Mouse (Mus musculus): ENCODE results near the gene Col15a1. TPM values are rescaled to one million over a fixed set of nuclear protein-coding genes. Genes with fewer than 3 reads are reported as not detected.

The Col15a1 gene
- total and polyA plus RNA-seq, 2 experiments from 2014 or later: 3.8 to 8.2 TPM

GRCm38 (mm10) chr4:47247574-47247973, 39.6 kb downstream of the Col15a1 start:
- H3K9me3 ChIP-seq (ENCODE audit: low read length): no peaks in the 10 kb centered on the region
- no peak overlapping the region for H3K4me2 ChIP-seq (ENCODE audit: low read depth, low read length, poor library complexity, severe bottlenecking)
- H3K9ac ChIP-seq (replicated peaks; ENCODE audit: low read length, poor library complexity, severe bottlenecking): no peak overlapping the region
- H3K4me1 ChIP-seq (ENCODE audit: insufficient read depth, low read length): no peaks in the 10 kb centered on the region
- no peak overlapping the region for H3K27ac ChIP-seq (ENCODE audit: low read depth, low read length)
- DNase-seq (ENCODE audit: low spot score): no peak
- no peaks in the 10 kb centered on the region for H3K27me3 ChIP-seq (ENCODE audit: insufficient read depth, low read length)
- ATAC-seq (ENCODE audit: low FRiP score): no peak
- no peaks in the 10 kb centered on the region for H3K36me3 ChIP-seq (ENCODE audit: insufficient read depth, low read length)
- H3K4me3 ChIP-seq (ENCODE audit: low read depth, low read length): no peak overlapping the region
- no peak for TF ChIP-seq CTCF (IDR thresholded peaks at IDR 0.05)
- WGBS: 58% methylated on average over 6 of the region's 6 CpGs

GRCm38 (mm10) chr4:47249193-47249592, 41.2 kb downstream of the Col15a1 start:
- Histone ChIP-seq H3K36me3 (ENCODE audit: insufficient read depth, low read length) (no peaks in the 10 kb centered on the region), H3K27me3 (ENCODE audit: insufficient read depth, low read length) (no peaks in the 10 kb centered on the region), H3K27ac (ENCODE audit: low read depth, low read length) (no peak overlapping the region), H3K4me2 (ENCODE audit: low read depth, low read length, poor library complexity, severe bottlenecking) (no peak overlapping the region), H3K9ac (replicated peaks; ENCODE audit: low read length, poor library complexity, severe bottlenecking) (no peak overlapping the region), H3K4me1 (ENCODE audit: insufficient read depth, low read length) (no peaks in the 10 kb centered on the region), H3K4me3 (ENCODE audit: low read depth, low read length) (no peak overlapping the region), H3K9me3 (ENCODE audit: low read length) (no peaks in the 10 kb centered on the region)
- 92% methylated on average over 6 of the region's 6 CpGs for WGBS
- TF ChIP-seq CTCF (IDR thresholded peaks at IDR 0.05): no peak
- DNase-seq (ENCODE audit: low spot score): no peak
- no peak for ATAC-seq (ENCODE audit: low FRiP score)

- DNase-seq (ENCODE audit: low spot score): peak; percentile 43
- Histone ChIP-seq H3K36me3 (ENCODE audit: insufficient read depth, low read length) (no peaks in the 10 kb centered on the region), H3K4me3 (ENCODE audit: low read depth, low read length) (no peak overlapping the region), H3K27ac (ENCODE audit: low read depth, low read length) (no peak overlapping the region), H3K9me3 (ENCODE audit: low read length) (no peaks in the 10 kb centered on the region), H3K9ac (replicated peaks; ENCODE audit: low read length, poor library complexity, severe bottlenecking) (no peak overlapping the region), H3K27me3 (ENCODE audit: insufficient read depth, low read length) (no peaks in the 10 kb centered on the region), H3K4me1 (ENCODE audit: insufficient read depth, low read length) (no peaks in the 10 kb centered on the region), H3K4me2 (ENCODE audit: low read depth, low read length, poor library complexity, severe bottlenecking) (no peak overlapping the region)
- TF ChIP-seq CTCF (IDR thresholded peaks at IDR 0.05): peak; percentile 70
- WGBS: 55% methylated on average over 5 of the region's 5 CpGs
- no peak for ATAC-seq (ENCODE audit: low FRiP score)
These were observed 43.1 kb downstream of the Col15a1 start for GRCm38 (mm10) chr4:47251069-47251468.

GRCm38 (mm10) chr4:47251693-47252435, 43.9 kb downstream of the Col15a1 start:
- no peaks in the 10 kb centered on the region for H3K36me3 ChIP-seq (ENCODE audit: insufficient read depth, low read length)
- H3K9ac ChIP-seq (replicated peaks; ENCODE audit: low read length, poor library complexity, severe bottlenecking): no peak overlapping the region
- DNase-seq (ENCODE audit: low spot score) (peak; percentile 65), ATAC-seq (ENCODE audit: low FRiP score) (no peak)
- TF ChIP-seq CTCF (IDR thresholded peaks at IDR 0.05): no peak
- 84% methylated on average over 11 of the region's 11 CpGs for WGBS
- no peak overlapping the region for H3K27ac ChIP-seq (ENCODE audit: low read depth, low read length)
- no peak overlapping the region for H3K4me2 ChIP-seq (ENCODE audit: low read depth, low read length, poor library complexity, severe bottlenecking)
- H3K4me3 ChIP-seq (ENCODE audit: low read depth, low read length): no peak overlapping the region
- H3K4me1 ChIP-seq (ENCODE audit: insufficient read depth, low read length): no peaks in the 10 kb centered on the region
- no peaks in the 10 kb centered on the region for H3K9me3 ChIP-seq (ENCODE audit: low read length)
- no peaks in the 10 kb centered on the region for H3K27me3 ChIP-seq (ENCODE audit: insufficient read depth, low read length)

GRCm38 (mm10) chr4:47252627-47253026, 44.7 kb downstream of the Col15a1 start:
- WGBS: 93% methylated on average over 3 of the region's 3 CpGs
- no peaks in the 10 kb centered on the region for H3K36me3 ChIP-seq (ENCODE audit: insufficient read depth, low read length)
- H3K9me3 ChIP-seq (ENCODE audit: low read length): no peaks in the 10 kb centered on the region
- H3K27ac ChIP-seq (ENCODE audit: low read depth, low read length): no peak overlapping the region
- no peaks in the 10 kb centered on the region for H3K4me1 ChIP-seq (ENCODE audit: insufficient read depth, low read length)
- TF ChIP-seq CTCF (IDR thresholded peaks at IDR 0.05): peak; percentile 27
- H3K4me2 ChIP-seq (ENCODE audit: low read depth, low read length, poor library complexity, severe bottlenecking): no peak overlapping the region
- H3K9ac ChIP-seq (replicated peaks; ENCODE audit: low read length, poor library complexity, severe bottlenecking): no peak overlapping the region
- DNase-seq (ENCODE audit: low spot score): no peak
- ATAC-seq (ENCODE audit: low FRiP score): no peak
- no peaks in the 10 kb centered on the region for H3K27me3 ChIP-seq (ENCODE audit: insufficient read depth, low read length)
- no peak overlapping the region for H3K4me3 ChIP-seq (ENCODE audit: low read depth, low read length)

- Histone ChIP-seq H3K9me3 (ENCODE audit: low read length) (no peaks in the 10 kb centered on the region), H3K9ac (replicated peaks; ENCODE audit: low read length, poor library complexity, severe bottlenecking) (no peak overlapping the region), H3K4me2 (ENCODE audit: low read depth, low read length, poor library complexity, severe bottlenecking) (no peak overlapping the region), H3K27me3 (ENCODE audit: insufficient read depth, low read length) (no peaks in the 10 kb centered on the region), H3K36me3 (ENCODE audit: insufficient read depth, low read length) (no peaks in the 10 kb centered on the region), H3K27ac (ENCODE audit: low read depth, low read length) (no peak overlapping the region), H3K4me1 (ENCODE audit: insufficient read depth, low read length) (no peaks in the 10 kb centered on the region), H3K4me3 (ENCODE audit: low read depth, low read length) (no peak overlapping the region)
- WGBS: 42% methylated on average over 4 of the region's 4 CpGs
- TF ChIP-seq CTCF (IDR thresholded peaks at IDR 0.05): peak; percentile 79
- ATAC-seq (ENCODE audit: low FRiP score) (no peak), DNase-seq (ENCODE audit: low spot score) (peak; percentile 44)
These were observed 47.7 kb downstream of the Col15a1 start for GRCm38 (mm10) chr4:47255641-47256040.
